Mouse (Mus musculus) layer of hippocampus, postnatal 10 days (tissue): ENCODE data around the gene Selenot. TPM values are rescaled to one million over a fixed set of nuclear protein-coding genes. Genes with fewer than 3 reads are reported as not detected.

ENCODE experiments used
- DNase-seq, 2 experiments: peaks; one replicate each; pipeline ENCODE4 v3.0.0; 2021; ENCODE audit warnings: low spot score in 2 of 2
- total RNA-seq, 2 experiments: library from RNA; stranded (reverse); gene quantifications; 2 replicates each; pipeline ENCODE4 v1.2.3; 2021

Selenot gene
- total RNA-seq, 2 experiments from 2014 or later = 168 to 170 TPM

DNA sequence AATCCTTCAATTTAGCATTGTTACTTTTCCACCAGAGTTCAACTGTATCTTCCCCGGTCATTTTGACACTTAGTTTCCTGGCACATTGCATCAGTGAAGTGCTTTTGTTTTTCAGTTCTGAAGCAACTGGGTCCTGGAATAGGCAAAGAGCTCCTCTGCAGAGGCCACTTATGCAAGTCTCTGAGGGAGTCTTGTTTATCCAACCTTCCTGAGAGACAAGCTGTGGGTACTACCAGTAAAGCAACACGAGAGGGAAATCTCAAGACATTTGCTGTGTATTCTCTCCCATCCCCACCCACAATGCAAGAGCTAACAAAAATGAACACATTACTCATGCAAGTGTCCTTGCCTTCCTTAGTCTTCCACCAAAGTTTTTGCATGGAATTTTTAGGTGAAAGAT is 55.3 kb downstream of the Selenot start:
- DNase-seq = no peak

DNA sequence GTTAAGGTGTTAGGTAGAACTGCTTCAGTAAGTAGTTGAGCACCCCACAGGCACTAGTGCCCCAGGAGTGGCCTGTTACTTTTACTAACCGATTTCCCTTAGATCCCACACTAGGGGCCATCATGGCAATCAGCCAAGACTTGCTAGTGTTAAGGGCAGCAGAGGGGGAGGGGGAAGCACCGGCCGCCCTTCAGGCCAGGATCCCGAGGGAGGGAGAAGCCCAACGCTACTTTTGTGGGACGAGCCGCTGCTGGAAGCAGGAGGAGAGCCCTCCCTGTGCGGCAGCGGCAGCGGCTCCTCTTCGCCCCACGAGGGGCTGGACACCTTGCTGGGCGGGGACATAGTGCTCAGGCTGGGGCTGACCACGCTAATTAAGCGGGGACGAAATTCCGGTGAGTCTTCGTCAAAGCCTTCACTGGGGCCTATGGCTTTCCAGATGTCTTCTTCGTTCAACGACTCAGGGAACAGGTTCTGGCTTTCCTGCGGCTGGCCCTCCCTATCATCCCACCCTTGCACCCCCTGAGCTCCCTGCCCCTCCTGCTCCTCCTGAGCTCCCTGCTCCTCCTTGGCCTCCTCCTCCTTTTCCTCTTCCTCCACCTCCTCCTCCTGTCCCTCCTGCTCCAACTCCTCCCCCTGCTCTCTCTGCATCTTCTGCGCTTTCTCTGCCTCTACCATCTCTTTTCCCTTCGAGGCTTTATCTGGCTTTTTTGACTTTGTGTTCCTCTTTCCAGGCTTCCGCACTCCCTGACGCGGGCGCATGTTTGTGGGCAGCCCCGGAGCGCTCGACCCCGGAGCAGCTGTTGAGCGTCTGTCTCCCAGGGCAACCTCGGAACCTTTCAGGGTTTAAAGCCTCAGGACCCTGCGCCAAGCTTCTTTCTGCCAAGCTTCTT is 60.2 kb downstream of the Selenot start, which contains the start of gene Erich6:
Erich6 (minus strand) TSS at position 802 of the 890 bp plus-strand sequence.
- DNase-seq = peak; percentile 26 to 32

Other genes with a start within 250 kb of the Selenot start
- 10 to 100 TPM; 36.8 to 39.2 TPM for gene Tsc22d2, start 161.9 kb upstream of the Selenot start, total RNA-seq
- 10 to 100 TPM; 40.1 to 43.9 TPM for gene Eif2a, start 50.8 kb upstream of the Selenot start, total RNA-seq
- gene Serp1, start 50.7 kb upstream of the Selenot start, total RNA-seq = 10 to 100 TPM; 31.4 to 33.0 TPM
- 1 to 10 TPM in 1 of 2 experiments, under 1 TPM in 1; 0.94 to 1.1 TPM for gene Erich6, start 60.6 kb downstream of the Selenot start, total RNA-seq
- 10 to 100 TPM; 17.0 to 19.4 TPM for gene Siah2, start 115.8 kb downstream of the Selenot start, total RNA-seq
- under 1 TPM; 0.69 to 0.73 TPM for gene Mindy4b-ps, start 245.7 kb downstream of the Selenot start, total RNA-seq